Mouse (Mus musculus): Measurements from ENCODE around the gene Rpn1. TPM values are rescaled to one million over a fixed set of nuclear protein-coding genes. Genes with fewer than 3 reads are reported as not detected.

The Rpn1 gene
- total RNA-seq, 2 experiments from 2014 or later = 24.0 to 54.5 TPM

DNA sequence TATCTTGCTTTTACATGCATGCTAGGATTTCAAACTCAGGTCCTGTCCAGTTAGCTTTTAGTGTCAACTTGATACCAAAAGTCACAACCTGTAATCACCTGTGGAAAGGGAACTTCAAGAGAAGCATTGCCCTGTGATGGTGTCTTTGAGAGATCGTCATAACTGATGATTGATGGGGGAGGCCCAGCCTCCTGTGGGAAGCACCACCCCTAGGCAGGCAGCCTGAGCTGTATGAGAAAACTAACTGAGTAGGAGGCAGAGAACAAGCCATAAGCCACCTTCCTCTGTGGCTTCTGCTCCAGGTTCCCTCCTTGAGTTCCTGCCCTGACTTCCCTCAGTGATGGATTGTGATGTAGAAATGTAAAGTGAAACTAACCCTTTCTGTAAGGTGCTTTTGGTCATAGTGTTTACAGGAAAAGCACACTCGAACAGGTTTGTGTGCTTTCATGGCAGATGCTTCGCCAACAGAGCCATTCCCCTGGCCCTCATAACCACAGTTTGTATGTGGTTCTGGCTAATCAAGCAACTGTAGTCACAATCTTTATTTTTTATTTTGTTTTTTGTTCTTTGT lies 20.1 kb upstream of the Rpn1 start:
- no peak for ATAC-seq (replicated peaks; ENCODE audit: low FRiP score, poor library complexity, severe bottlenecking)

- no peak for ATAC-seq (replicated peaks; ENCODE audit: low FRiP score, poor library complexity, severe bottlenecking)
Observed at GRCm38 (mm10) chr6:88065116-88065515, 19.2 kb upstream of the Rpn1 start.

DNA sequence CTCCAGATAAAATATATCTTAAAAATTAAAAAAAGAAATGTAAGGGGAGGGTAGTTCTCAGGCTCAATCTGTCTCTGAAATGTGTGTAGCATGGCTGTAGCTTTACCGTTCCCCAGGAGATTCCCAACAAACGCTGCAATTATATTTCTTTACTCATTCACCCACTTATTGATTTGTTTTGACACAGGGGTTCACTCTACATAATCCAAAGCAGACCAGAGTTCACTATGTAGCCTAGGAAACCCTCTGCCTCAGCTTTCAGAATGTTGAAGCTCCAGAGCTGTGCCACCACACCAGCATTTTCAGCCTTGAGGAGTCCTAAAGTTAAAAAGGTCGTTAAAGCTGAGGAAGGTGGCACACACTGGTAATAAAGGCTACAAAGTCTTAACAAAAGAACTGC lies 18.3 kb upstream of the Rpn1 start:
- ATAC-seq (replicated peaks; ENCODE audit: low FRiP score, poor library complexity, severe bottlenecking) = no peak

DNA sequence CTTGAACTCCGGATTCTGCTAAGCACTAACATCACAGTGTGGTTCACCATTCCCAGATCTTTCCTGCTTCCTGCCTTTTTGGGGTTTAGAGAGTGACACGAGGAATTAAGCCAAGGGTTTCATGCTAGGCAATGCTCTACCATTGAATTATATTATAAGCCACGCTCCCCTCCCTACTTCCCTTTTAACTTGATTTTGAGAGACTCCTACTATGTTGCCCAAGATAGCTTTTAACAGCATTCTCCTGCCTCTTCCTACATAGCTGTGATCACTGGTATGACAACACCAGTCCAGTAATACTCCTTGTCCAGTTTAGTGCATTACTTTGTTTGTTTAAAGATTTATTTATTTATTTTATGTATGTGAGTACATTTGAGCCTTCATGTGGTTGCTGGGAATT lies 16.6 kb upstream of the Rpn1 start:
- no peak for ATAC-seq (replicated peaks; ENCODE audit: low FRiP score, poor library complexity, severe bottlenecking)

DNA sequence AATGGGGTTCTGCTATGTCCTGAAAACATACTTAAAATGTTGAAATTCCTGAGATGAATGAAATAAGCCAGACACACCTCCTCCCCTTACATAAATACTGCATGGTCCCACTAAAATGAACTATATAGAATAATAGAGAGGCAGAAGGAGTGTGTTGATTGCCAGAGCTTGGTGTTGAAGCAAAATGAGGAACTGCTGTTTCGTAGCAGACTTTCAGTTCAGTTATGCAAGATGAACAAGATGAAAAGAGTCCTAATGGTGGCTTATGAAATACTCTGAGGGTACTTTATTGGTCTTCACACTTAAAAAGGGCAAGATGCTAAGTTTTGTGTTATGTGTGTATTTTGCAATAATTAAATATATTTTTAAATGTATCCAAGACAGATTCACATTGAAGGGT lies 15.5 kb upstream of the Rpn1 start:
- ATAC-seq (replicated peaks; ENCODE audit: low FRiP score, poor library complexity, severe bottlenecking) = no peak

DNA sequence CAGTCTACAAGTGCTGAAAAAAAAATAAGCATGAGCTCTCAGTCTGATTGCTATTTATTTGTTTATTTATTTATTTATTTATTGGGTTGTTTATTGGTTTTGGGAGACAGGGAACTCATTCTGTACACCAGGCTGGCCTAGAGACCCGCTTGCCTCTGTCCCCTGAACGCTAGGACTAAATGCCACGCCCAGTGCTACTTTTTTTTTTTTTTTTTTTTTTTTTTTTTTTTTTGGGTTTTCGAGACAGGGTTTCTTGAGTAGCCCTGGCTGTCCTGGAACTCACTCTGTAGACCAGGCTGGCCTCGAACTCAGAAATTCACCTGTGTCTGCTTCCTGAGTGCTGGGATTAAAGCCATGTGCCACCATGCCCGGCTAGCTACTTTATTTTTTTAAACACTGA lies 13.8 kb upstream of the Rpn1 start:
- ATAC-seq (replicated peaks; ENCODE audit: low FRiP score, poor library complexity, severe bottlenecking) = no peak

DNA sequence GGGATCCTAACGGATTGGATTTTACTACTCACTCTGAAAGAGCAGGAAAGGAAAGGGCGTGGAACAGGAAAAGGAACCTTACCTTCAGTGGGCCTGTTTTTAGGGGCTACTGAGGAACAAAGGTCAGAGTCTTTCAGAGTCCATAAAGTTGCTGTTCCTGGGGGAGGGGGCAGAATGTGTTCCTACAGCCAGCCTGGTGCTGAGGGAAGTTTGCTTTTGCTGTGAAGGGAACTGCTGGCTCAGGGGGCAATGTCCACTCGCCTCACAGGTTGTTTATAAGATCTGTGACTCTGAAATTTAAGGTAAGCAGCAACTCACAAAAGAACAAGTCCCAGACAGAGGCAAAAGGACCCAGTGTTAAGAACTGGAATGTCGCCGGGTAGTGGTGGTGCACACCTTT lies 13.1 kb upstream of the Rpn1 start:
- ATAC-seq (replicated peaks; ENCODE audit: low FRiP score, poor library complexity, severe bottlenecking) = no peak

DNA sequence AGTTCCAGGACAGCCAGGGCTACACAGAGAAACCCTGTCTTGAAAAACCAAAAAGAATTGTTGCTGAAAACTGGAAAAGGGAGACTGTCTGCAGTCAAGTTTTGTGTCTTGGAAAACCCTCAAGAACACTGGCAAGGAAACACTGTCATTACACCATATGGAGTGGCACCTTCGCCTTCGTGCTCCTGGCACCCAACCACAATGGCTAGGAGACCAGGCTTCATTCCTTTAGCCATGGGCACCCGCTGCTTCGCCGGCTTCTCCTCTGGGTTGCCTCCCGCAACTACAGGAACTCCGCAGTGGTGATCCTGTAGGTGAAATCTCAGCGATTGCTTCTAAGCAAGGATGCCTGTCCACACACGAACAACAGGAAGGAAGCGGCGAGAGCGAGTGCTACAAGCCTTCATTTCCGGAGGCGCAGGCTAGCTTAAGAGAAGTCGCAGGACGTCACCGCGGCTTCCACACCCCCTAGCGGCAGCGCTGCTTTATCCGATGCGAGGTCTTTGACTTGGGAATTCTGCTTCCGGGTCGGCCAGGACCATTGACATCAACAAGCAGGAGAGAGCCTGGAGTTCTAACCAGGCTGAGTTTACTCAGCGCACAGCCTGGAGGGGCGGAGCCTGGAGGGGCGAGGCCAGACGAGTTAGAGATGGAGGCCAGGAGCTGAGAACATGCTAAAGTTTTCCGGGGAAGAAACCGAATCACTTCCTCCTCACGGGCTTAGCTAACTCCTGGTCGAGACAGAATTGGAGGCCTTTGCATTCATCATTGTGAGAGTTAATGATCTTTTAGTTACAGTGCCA lies 9.3 kb upstream of the Rpn1 start:
- ATAC-seq (replicated peaks; ENCODE audit: low FRiP score, poor library complexity, severe bottlenecking) = peak; percentile 97

- ATAC-seq (replicated peaks; ENCODE audit: low FRiP score, poor library complexity, severe bottlenecking) = no peak
Observed at GRCm38 (mm10) chr6:88075960-88076517, 8.2 kb upstream of the Rpn1 start.

DNA sequence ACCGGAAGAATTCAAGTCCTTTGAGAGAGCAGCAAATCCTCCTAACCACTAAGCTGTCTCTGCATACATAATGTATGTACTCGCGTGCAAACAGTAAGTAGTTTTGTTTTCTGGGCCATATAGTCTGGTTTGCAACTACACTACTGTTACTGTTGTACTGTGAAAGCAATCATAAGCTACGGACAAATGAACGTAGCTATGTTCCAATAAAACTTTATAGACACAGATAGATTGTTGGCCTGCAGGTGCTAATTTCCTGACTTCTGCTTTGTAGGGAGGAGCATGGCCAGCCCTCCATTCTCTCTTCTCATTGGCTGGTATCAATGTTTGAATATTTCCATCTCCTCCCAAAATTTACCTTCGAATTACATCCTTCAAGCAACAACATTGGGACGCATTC lies 1.2 kb upstream of the Rpn1 start:
- ATAC-seq (replicated peaks; ENCODE audit: low FRiP score, poor library complexity, severe bottlenecking) = no peak

- ATAC-seq (replicated peaks; ENCODE audit: low FRiP score, poor library complexity, severe bottlenecking) = peak; percentile 22; the same call in 1 of the 2 replicates
Observed at GRCm38 (mm10) chr6:88083672-88084071, 610 bp upstream of the Rpn1 start.

DNA sequence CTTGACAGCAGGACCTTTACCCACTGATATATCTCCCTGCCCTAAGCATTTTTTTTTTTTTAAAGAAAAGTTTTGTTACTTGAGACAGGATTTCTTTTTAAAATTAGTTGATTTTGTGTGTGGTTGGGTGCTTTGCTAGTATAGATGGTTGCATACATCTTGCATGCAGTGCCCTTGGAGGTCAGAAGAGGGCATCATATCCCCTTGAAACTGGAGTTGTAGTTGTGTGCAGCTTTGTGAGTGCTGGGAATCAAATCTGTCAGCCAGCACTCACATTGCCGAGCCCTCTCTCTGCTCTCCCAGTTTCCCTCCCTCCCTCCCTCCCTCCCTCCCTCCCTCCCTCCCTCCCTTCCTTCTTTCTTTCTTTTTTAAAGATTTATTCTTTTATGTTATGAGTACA lies 4.7 kb downstream of the Rpn1 start:
- ATAC-seq (replicated peaks; ENCODE audit: low FRiP score, poor library complexity, severe bottlenecking) = no peak

- ATAC-seq (replicated peaks; ENCODE audit: low FRiP score, poor library complexity, severe bottlenecking) = no peak
Observed at GRCm38 (mm10) chr6:88095377-88095776, 11.1 kb downstream of the Rpn1 start.

- ATAC-seq (replicated peaks; ENCODE audit: low FRiP score, poor library complexity, severe bottlenecking) = no peak
Observed at GRCm38 (mm10) chr6:88102096-88102495, 17.8 kb downstream of the Rpn1 start.

DNA sequence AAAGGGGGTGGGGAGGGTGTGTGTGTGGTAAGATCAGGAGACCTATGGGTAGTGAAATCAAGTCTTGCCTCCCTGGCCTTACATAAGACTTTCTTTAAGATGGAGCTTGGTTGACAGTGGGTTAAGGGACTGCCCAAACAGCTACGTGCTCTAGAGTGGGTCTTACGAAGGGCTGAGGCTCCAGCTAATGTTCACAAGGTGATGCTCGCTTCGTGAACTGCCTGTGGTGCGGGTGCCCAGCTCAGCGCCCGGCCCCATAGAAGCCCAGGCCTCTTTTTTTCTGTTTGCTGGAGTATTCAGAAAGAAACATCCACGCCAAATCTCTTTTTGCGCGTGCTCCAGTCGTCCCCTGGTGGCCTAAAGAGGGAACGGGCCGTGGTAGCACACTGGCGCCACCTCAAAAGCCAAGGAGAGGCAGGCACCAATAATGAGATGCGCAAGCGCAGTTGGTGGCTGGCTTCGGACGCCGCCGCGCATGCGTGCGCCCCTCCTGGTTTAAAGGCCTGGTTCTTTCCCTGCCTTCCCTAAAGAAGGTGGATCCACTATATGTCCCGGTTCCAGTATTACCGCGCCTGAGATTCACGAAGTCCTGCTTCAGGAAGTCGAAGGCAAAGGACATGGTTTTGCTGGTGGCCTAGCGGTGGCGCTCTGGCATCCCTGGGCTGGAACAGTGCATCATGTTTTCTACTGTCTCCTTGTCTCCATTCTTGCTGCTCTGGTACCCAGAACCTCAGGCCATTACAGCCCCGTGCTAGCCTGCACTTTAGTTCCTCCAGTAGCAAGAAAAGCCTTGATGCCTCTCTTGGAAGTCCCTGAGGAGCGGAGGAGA lies 21.7 kb downstream of the Rpn1 start:
- ATAC-seq (replicated peaks; ENCODE audit: low FRiP score, poor library complexity, severe bottlenecking) = peak; percentile 87

DNA sequence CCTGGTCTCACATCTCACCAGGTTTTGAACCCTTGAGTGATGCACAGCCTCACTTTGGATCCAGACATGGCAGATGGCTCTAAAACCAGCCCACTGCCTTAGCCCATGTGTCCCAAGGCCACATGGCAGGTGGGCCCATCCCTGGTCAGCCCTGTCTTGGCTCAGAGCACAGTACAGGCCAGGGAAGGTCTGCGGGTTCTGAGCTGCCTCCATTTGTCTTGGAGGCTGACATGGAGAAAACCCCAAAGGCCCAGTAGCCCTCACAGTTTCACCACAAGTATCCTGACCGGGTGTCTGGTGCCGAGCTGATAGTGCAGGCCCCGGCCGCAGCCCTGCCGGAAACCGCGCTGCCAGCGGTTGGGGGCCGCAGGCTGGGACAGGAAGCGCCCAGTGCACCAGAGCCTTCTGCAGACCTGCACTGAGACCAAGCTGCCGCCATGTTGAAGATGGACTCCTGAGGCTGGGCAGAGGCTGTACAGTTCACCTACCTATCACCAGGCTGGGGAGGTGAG lies 22.4 kb downstream of the Rpn1 start:
- no peak for ATAC-seq (replicated peaks; ENCODE audit: low FRiP score, poor library complexity, severe bottlenecking)

- ATAC-seq (replicated peaks; ENCODE audit: low FRiP score, poor library complexity, severe bottlenecking) = no peak
Observed at GRCm38 (mm10) chr6:88107661-88108535, 23.6 kb downstream of the Rpn1 start.

DNA sequence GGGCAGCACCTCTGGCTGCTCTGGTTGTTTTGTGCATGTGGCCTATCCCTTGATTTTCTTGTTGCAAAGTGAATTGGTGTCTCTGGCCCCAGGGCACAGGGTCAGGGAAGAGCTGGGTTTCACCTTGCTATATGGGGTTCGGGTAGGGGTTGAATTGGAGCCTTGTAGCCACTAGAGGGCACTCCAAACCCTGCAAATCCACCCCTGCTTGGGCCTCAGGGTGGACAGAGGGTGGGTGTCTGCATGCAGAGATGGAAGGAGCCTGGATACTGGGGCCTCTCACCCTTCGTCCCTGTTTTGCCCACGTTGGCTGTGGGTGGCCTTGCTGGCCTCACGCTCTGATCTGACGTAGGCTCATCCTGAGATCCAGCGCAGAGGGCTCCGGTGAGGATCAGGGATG lies 28.9 kb downstream of the Rpn1 start:
- ATAC-seq (replicated peaks; ENCODE audit: low FRiP score, poor library complexity, severe bottlenecking) = peak; percentile 67

DNA sequence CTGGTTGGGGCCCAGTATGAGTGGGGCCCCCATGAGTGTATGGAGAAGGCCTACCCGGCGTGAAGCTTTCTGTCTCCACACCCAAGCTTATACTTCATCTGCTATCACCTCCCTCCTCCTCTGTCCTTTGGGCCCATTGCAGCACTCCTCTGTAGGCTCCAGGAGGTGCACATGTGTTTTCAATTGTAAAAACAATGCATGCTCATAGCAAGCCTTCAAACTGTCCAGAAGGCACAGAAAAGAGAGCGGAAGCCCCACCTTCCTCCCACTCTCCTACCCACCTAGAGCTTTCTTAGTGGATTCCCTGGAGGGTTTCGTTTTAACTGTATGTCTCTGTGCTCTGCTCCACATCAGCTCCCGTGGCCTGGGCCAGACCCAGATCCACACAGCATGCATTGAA lies 30.1 kb downstream of the Rpn1 start:
- no peak for ATAC-seq (replicated peaks; ENCODE audit: low FRiP score, poor library complexity, severe bottlenecking)

Data from erythroblast, adult 5-6 weeks (primary cell).